Mouse (Mus musculus): Measurements from ENCODE around the gene Serpinh1.

GRCm38 (mm10) chr7:99305688-99306087 is 47.4 kb downstream of the Serpinh1 start:
- TF ChIP-seq CTCF (IDR thresholded peaks at IDR 0.05; ENCODE audit: insufficient read depth, low read depth, low read length), result no peak
- TF ChIP-seq POLR2A (IDR thresholded peaks at IDR 0.05; ENCODE audit: insufficient read depth, low read depth, low read length), result no peak
